Mouse (Mus musculus): ENCODE results near the gene H2afy2. TPM values are rescaled to one million over a fixed set of nuclear protein-coding genes. Genes with fewer than 3 reads are reported as not detected.

H2afy2 gene
- polyA plus RNA-seq, 1 experiment from 2014 or later = 62.0 TPM

DNA sequence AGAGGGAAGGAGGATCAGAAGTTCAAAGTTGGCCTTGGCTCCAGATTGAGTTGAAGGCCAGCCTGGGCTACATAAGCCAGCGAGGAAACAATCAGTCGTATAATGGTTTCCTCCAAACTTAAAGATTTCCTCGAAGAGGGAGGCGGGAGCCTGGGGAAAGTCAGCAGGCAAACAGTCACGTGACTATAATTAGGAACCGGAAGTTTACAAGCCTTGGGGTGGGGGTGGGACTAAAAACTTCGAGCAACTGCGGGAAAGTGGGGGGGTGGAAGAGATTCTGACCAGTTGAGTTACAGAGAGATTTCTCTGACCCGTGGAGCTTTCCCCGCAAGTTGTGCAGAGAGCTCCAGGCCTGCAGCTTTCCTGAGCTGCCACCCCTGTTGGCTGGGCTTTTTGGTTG is 11.0 kb upstream of the H2afy2 start:
- no peaks in the 10 kb centered on the region for H3K4me1 ChIP-seq (ENCODE audit: control insufficient read depth, insufficient read depth, low read length)
- no peak for ATAC-seq (replicated peaks; ENCODE audit: insufficient number of reproducible peaks, low FRiP score, low TSS enrichment)
- H3K4me2 ChIP-seq = no peak overlapping the region
- no peak overlapping the region for H3K27ac ChIP-seq (ENCODE audit: low read depth, low read length)
- H3K4me3 ChIP-seq (ENCODE audit: low read depth, low read length) = no peak overlapping the region
- no peaks in the 10 kb centered on the region for H3K27me3 ChIP-seq (ENCODE audit: control insufficient read depth, insufficient read depth, low read length)
- H3K36me3 ChIP-seq (ENCODE audit: control insufficient read depth, insufficient read depth, low read length) = no peaks in the 10 kb centered on the region
- WGBS (ENCODE audit: insufficient replicate concordance) = 53% methylated on average over 10 of the region's 10 CpGs
- H3K9ac ChIP-seq (ENCODE audit: low read depth, low read length) = no peak overlapping the region
- H3K9me3 ChIP-seq (replicated peaks; ENCODE audit: control insufficient read depth, low read length) = no peaks in the 10 kb centered on the region; the same call in 1 of the 2 replicates

DNA sequence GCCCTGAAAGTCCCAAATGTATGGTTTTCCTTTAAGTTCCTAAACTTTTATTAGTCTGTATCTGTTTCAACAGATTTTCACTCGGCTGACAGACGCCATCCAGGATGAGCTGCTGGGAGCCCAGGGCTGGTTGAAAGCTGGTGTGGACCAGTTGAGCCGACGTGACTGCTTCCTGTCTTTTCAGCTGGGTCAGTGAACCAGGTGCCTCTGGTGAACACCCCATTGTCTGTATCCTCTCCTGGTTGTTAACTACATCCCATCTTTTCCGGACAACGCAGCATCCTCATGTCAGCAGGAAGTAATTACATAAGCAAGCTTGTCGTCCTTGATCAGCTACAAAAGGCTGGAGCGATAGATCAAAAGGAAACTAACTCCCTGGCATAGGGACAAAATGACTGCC is 9.1 kb upstream of the H2afy2 start:
- no peak overlapping the region for H3K4me3 ChIP-seq (ENCODE audit: low read depth, low read length)
- H3K9me3 ChIP-seq (replicated peaks; ENCODE audit: control insufficient read depth, low read length) = no peaks in the 10 kb centered on the region
- H3K4me2 ChIP-seq = no peak overlapping the region
- H3K9ac ChIP-seq (ENCODE audit: low read depth, low read length) = no peak overlapping the region
- no peak overlapping the region for H3K27ac ChIP-seq (ENCODE audit: low read depth, low read length)
- no peaks in the 10 kb centered on the region for H3K4me1 ChIP-seq (ENCODE audit: control insufficient read depth, insufficient read depth, low read length)
- ATAC-seq (replicated peaks; ENCODE audit: insufficient number of reproducible peaks, low FRiP score, low TSS enrichment) = no peak
- WGBS (ENCODE audit: insufficient replicate concordance) = 54% methylated on average over 8 of the region's 8 CpGs
- H3K36me3 ChIP-seq (ENCODE audit: control insufficient read depth, insufficient read depth, low read length) = no peaks in the 10 kb centered on the region
- H3K27me3 ChIP-seq (ENCODE audit: control insufficient read depth, insufficient read depth, low read length) = no peaks in the 10 kb centered on the region

DNA sequence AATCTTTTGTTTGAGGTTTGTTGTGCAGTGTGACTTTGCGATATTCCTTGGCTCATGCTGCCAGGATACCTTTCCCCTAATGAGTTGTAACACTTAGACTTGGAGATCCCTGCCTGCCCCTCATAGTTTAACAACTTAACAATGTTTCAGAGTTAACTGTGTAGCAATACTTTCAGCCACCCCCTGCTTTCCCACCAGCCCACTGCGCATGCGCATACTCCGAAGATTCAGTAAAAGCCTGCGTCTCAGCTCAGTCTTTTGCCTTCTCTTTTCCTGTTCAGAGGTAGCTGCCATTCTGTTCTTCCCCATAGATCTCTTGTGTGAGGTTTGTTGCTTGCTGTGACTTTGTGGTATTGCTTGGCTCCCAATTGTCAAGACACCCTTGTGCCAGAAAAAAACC is 4.6 kb upstream of the H2afy2 start:
- H3K27ac ChIP-seq (ENCODE audit: low read depth, low read length) = no peak overlapping the region

DNA sequence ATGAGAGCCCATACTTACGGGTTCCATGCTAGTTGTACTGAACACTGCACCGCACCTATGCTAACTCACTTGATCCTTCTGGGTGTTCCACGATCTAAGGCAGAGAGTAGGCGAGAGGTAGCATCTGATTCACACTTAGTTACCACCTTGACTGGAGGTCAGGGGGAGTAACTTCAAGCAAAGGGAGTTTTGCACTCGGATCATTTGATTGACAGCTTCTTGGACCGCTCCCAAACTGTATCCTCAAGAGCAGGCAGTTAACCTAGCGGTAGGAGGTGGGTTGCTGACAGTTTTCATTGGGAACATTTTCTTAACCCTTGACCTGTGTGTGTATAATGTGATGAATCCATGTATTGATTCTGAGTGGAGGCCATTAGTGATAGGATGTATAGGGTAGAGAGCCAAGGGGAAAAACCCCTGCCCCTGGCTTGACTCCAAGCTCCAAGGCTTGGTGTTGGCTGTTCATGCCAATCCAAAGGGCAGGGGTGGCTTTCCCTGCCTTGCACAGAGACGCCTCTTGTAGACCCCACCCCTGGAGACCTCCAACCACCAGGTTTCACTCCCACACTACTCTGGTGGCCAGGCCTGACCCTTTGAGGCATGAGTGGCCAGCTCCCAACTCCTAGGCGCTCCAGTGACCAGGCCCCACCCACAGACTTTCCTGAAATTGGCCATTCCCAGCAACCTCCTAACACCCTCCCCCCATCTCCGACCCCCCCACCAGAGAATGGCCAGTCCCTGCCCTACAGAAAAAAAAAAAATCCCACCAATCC is 3.8 kb upstream of the H2afy2 start:
- no peaks in the 10 kb centered on the region for H3K27me3 ChIP-seq (ENCODE audit: control insufficient read depth, insufficient read depth, low read length)
- H3K4me1 ChIP-seq (ENCODE audit: control insufficient read depth, insufficient read depth, low read length) = no peaks in the 10 kb centered on the region
- H3K9me3 ChIP-seq (replicated peaks; ENCODE audit: control insufficient read depth, low read length) = no peaks in the 10 kb centered on the region
- H3K9ac ChIP-seq (ENCODE audit: low read depth, low read length) = no peak overlapping the region
- no peak overlapping the region for H3K4me2 ChIP-seq
- 67% methylated on average over 10 of the region's 10 CpGs for WGBS (ENCODE audit: insufficient replicate concordance)
- no peak for ATAC-seq (replicated peaks; ENCODE audit: insufficient number of reproducible peaks, low FRiP score, low TSS enrichment)
- H3K4me3 ChIP-seq (ENCODE audit: low read depth, low read length) = no peak overlapping the region
- no peak overlapping the region for H3K27ac ChIP-seq (ENCODE audit: low read depth, low read length)
- H3K36me3 ChIP-seq (ENCODE audit: control insufficient read depth, insufficient read depth, low read length) = no peaks in the 10 kb centered on the region

More for the DNA sequence above, 4.6 kb upstream of the H2afy2 start:
- no peak for ATAC-seq (replicated peaks; ENCODE audit: insufficient number of reproducible peaks, low FRiP score, low TSS enrichment)
- WGBS (ENCODE audit: insufficient replicate concordance) = 88% methylated on average over 5 of the region's 5 CpGs
- no peak overlapping the region for H3K4me2 ChIP-seq
- no peak overlapping the region for H3K9ac ChIP-seq (ENCODE audit: low read depth, low read length)
- no peaks in the 10 kb centered on the region for H3K27me3 ChIP-seq (ENCODE audit: control insufficient read depth, insufficient read depth, low read length)
- H3K4me3 ChIP-seq (ENCODE audit: low read depth, low read length) = no peak overlapping the region
- no peaks in the 10 kb centered on the region for H3K9me3 ChIP-seq (replicated peaks; ENCODE audit: control insufficient read depth, low read length)
- H3K4me1 ChIP-seq (ENCODE audit: control insufficient read depth, insufficient read depth, low read length) = no peaks in the 10 kb centered on the region
- no peaks in the 10 kb centered on the region for H3K36me3 ChIP-seq (ENCODE audit: control insufficient read depth, insufficient read depth, low read length)

DNA sequence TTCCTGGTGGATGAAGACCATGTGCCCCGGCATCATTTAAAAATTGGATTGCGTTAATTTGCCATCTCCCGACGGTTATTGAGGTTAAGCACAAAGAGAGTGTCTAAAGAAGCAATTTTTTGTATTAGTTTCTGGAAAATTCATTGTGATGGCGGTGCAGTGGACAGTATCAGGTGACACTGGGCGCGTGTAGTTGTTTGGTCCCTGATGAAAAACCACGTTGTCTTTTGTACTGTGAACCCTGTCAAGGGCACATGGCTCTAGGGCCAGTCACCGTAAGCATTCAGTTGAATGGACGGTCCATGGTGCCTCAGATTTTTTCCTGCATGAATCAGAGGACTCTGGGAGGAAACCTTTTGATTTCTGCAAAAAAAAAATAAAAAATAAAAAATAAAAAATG is 467 bp upstream of the H2afy2 start:
- 29% methylated on average over 10 of the region's 10 CpGs for WGBS (ENCODE audit: insufficient replicate concordance)
- Histone ChIP-seq H3K9ac (ENCODE audit: low read depth, low read length) (peak overlapping the region; percentile 96; the same call in 1 of the 2 replicates), H3K4me1 (ENCODE audit: control insufficient read depth, insufficient read depth, low read length) (0 out of 2 replicates have a peak, but pooled peaks cover 3% of the 10 kb centered on the region)

DNA sequence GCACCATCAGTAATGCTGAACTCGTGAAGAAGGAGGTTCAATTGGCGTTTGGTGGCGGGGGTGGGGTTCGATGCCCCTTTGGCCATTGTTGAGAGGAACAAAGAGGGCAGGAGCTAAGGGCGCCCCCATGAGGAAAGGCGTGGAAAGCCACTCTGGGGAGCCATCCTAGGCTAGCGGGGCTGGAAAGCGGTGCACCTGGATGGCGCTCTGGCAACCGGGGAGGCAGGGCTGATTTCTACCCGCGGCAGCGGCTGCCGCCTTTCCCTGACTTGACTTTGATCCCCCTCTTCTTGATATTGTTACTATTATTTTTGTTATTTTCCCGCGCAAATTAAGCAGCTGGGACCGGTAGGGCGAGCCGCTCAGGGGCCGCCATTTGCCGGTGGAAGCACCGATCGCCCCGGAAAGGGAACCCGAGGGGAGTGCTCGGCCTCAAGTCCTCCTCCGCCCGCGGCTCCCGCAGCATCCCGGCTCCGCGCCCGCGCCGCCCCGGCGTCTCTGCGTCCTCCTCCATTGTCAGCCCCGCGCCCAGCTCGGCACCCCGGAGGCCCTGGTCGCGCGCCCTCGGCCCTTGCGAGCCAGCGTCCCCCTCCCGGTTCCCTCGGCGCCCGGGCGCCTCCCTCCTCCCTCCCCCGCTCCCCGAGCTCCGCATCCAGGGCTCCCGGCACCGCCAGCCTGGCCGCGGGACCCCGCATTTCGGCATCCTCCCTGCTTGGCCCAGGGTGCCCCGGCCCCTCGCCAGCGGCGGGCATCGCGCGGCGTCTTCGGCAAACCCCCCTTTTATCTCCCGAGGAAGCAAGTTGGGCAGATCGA is 942 bp downstream of the H2afy2 start:
- peak; percentile 62 for ATAC-seq (replicated peaks; ENCODE audit: insufficient number of reproducible peaks, low FRiP score, low TSS enrichment)
- Histone ChIP-seq H3K36me3 (ENCODE audit: control insufficient read depth, insufficient read depth, low read length) (no peaks in the 10 kb centered on the region), H3K4me2 (peak overlapping the region; percentile 78), H3K9me3 (replicated peaks; ENCODE audit: control insufficient read depth, low read length) (no peaks in the 10 kb centered on the region), H3K4me3 (ENCODE audit: low read depth, low read length) (peak overlapping the region; percentile 89), H3K27me3 (ENCODE audit: control insufficient read depth, insufficient read depth, low read length) (no peaks in the 10 kb centered on the region), H3K9ac (ENCODE audit: low read depth, low read length) (peak overlapping the region; percentile 96), H3K27ac (ENCODE audit: low read depth, low read length) (peak overlapping the region; percentile 89), H3K4me1 (ENCODE audit: control insufficient read depth, insufficient read depth, low read length) (0 out of 2 replicates have a peak, but pooled peaks cover 3% of the 10 kb centered on the region)
- under 1% methylated on average over 69 of the region's 74 CpGs for WGBS (ENCODE audit: insufficient replicate concordance)

More for the DNA sequence above, 467 bp upstream of the H2afy2 start:
- H3K9me3 ChIP-seq (replicated peaks; ENCODE audit: control insufficient read depth, low read length) = no peaks in the 10 kb centered on the region
- peak overlapping the region; percentile 89 for H3K4me3 ChIP-seq (ENCODE audit: low read depth, low read length)
- H3K36me3 ChIP-seq (ENCODE audit: control insufficient read depth, insufficient read depth, low read length) = no peaks in the 10 kb centered on the region
- H3K4me2 ChIP-seq = peak overlapping the region; percentile 78
- H3K27ac ChIP-seq (ENCODE audit: low read depth, low read length) = no peak overlapping the region
- H3K27me3 ChIP-seq (ENCODE audit: control insufficient read depth, insufficient read depth, low read length) = no peaks in the 10 kb centered on the region
- no peak for ATAC-seq (replicated peaks; ENCODE audit: insufficient number of reproducible peaks, low FRiP score, low TSS enrichment)

DNA sequence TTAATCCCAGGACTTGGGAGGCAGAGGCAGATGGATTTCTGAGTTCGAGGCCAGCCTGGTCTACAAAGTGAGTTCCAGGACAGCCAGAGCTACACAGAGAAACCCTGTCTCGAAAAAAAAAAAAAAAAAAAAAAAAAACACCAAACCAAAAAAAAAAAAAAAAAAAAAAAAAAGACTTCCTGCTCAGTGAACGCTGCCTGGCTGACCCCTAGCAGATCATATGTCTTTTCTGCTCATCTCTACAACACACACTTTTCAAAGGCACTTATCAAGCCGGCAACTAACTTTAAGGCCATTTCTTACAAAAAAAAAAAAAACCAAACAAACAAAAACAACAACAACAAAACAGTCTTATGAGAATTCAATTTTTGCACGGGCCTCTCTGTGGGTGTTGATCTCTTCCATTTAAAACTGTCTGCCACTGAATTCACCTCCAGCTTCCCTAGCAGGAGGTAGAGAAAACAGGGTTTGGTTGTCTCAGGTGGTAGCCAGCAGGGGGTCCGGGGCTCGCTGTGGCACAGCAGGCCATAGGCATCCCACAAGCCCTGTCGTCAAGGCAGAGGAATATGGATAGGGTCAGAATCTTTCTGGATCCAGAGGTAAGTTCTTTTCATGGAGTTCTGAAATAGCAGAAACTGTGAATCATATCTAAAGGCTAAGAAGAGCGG is 2.4 kb downstream of the H2afy2 start:
- no peak overlapping the region for H3K9ac ChIP-seq (ENCODE audit: low read depth, low read length)
- no peak overlapping the region for H3K27ac ChIP-seq (ENCODE audit: low read depth, low read length)
- no peak for ATAC-seq (replicated peaks; ENCODE audit: insufficient number of reproducible peaks, low FRiP score, low TSS enrichment)
- WGBS (ENCODE audit: insufficient replicate concordance) = 17% methylated on average over 8 of the region's 9 CpGs
- H3K4me1 ChIP-seq (ENCODE audit: control insufficient read depth, insufficient read depth, low read length) = 0 out of 2 replicates have a peak, but pooled peaks cover 3% of the 10 kb centered on the region
- no peak overlapping the region for H3K4me3 ChIP-seq (ENCODE audit: low read depth, low read length)
- no peaks in the 10 kb centered on the region for H3K9me3 ChIP-seq (replicated peaks; ENCODE audit: control insufficient read depth, low read length)
- H3K27me3 ChIP-seq (ENCODE audit: control insufficient read depth, insufficient read depth, low read length) = no peaks in the 10 kb centered on the region
- peak overlapping the region; percentile 78 for H3K4me2 ChIP-seq
- no peaks in the 10 kb centered on the region for H3K36me3 ChIP-seq (ENCODE audit: control insufficient read depth, insufficient read depth, low read length)

DNA sequence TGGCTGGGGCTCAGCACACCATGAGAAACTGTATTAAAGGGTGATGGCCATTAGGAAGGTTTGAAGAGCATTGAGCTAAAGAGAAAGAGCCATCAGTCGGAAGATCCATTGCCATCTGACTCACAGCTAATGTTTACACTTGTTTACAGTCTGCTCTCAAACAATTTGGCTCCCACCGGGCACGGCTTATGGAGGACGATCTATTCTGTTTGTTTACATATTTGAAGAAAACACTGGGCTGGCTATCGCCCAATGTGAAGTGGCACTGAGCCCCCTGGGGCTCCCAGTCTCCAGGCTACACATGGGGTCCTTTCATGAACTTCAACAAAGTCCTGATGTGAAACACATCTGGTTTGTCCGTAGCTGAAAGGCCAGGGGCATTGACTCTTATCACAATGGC is 17.1 kb downstream of the H2afy2 start:
- Histone ChIP-seq H3K36me3 (ENCODE audit: control insufficient read depth, insufficient read depth, low read length) (no peaks in the 10 kb centered on the region; the same call in 1 of the 2 replicates), H3K27me3 (ENCODE audit: control insufficient read depth, insufficient read depth, low read length) (no peaks in the 10 kb centered on the region), H3K4me3 (ENCODE audit: low read depth, low read length) (no peak overlapping the region), H3K4me1 (ENCODE audit: control insufficient read depth, insufficient read depth, low read length) (peaks cover 13% of the 10 kb centered on the region), H3K27ac (ENCODE audit: low read depth, low read length) (no peak overlapping the region), H3K4me2 (no peak overlapping the region), H3K9me3 (replicated peaks; ENCODE audit: control insufficient read depth, low read length) (no peaks in the 10 kb centered on the region), H3K9ac (ENCODE audit: low read depth, low read length) (no peak overlapping the region)
- no peak for ATAC-seq (replicated peaks; ENCODE audit: insufficient number of reproducible peaks, low FRiP score, low TSS enrichment)
- WGBS (ENCODE audit: insufficient replicate concordance) = 55% methylated on average over 6 of the region's 6 CpGs
